Mouse (Mus musculus): ENCODE data around the gene Ccdc88c. TPM values are rescaled to one million over a fixed set of nuclear protein-coding genes. Genes with fewer than 3 reads are reported as not detected.

Gene Ccdc88c
- polyA plus RNA-seq, 1 experiment from 2014 or later = 16.5 TPM

DNA sequence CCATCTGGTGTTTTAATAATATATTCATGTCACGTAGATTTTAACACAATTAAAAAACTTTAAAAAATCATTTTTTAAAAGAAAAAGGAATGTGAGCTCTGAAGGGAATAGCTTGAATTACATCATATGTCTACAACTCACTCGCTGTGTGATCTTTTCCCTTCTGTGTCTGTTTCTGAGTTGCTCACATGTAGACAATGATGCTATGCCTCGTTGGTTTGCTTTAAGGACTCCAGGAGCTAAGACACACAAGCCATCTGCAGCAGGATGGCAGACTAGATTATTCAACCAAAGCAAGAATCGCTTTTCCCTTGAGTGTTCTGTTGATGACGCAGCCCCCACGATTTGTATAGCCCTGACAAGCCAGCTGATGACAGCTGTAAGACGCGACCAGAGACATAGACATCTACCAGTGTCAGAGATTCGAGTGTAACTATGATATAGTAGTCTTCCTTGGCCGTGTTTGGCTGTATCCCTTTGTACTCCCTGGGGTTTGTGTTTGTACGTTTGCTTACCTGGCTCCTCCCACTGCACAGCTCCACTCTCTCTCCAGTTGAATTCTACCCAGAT lies 163.3 kb downstream of the Ccdc88c start:
- H3K36me3 ChIP-seq = no peaks in the 10 kb centered on the region

DNA sequence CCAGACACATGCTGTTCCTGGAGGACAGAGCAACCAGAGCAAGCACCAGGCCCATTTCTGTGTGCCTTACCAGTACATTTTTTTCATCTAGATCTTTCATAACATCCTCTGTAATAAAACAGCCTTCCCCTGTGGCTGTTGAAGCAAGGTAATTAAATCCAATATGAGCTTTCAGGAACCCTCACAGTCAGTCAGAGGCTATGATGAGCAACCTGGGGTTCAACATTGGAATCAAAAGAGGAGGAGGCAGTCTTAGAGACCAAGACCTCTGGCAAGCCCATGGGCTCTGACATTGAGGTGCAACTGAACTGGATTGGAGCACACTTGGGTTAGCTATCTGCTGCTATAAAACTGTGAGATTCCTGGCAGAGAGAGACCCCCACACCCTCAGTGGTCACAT lies 163.8 kb downstream of the Ccdc88c start:
- no peaks in the 10 kb centered on the region for H3K27me3 ChIP-seq
- no peak overlapping the region for H3K4me3 ChIP-seq (replicated peaks)
- no peak overlapping the region for H3K27ac ChIP-seq
- peaks cover 6% of the 10 kb centered on the region; the same call in 1 of the 2 replicates for H3K9me3 ChIP-seq
- no peaks in the 10 kb centered on the region; the same call in 1 of the 2 replicates for H3K4me1 ChIP-seq (replicated peaks)
- H3K9ac ChIP-seq (replicated peaks) = no peak overlapping the region
- H3K36me3 ChIP-seq = no peaks in the 10 kb centered on the region
- ATAC-seq = no peak
- no peak overlapping the region for H3K4me2 ChIP-seq (replicated peaks)

More for the DNA sequence above, 163.3 kb downstream of the Ccdc88c start:
- H3K4me1 ChIP-seq (replicated peaks) = no peaks in the 10 kb centered on the region; the same call in 1 of the 2 replicates
- no peaks in the 10 kb centered on the region for H3K27me3 ChIP-seq
- H3K9me3 ChIP-seq = peaks cover 6% of the 10 kb centered on the region; the same call in 1 of the 2 replicates
- no peak for ATAC-seq
- H3K9ac ChIP-seq (replicated peaks) = no peak overlapping the region
- H3K4me3 ChIP-seq (replicated peaks) = no peak overlapping the region
- H3K27ac ChIP-seq = no peak overlapping the region
- 71% methylated on average over 11 of the region's 11 CpGs for WGBS
- no peak overlapping the region for H3K4me2 ChIP-seq (replicated peaks)

DNA sequence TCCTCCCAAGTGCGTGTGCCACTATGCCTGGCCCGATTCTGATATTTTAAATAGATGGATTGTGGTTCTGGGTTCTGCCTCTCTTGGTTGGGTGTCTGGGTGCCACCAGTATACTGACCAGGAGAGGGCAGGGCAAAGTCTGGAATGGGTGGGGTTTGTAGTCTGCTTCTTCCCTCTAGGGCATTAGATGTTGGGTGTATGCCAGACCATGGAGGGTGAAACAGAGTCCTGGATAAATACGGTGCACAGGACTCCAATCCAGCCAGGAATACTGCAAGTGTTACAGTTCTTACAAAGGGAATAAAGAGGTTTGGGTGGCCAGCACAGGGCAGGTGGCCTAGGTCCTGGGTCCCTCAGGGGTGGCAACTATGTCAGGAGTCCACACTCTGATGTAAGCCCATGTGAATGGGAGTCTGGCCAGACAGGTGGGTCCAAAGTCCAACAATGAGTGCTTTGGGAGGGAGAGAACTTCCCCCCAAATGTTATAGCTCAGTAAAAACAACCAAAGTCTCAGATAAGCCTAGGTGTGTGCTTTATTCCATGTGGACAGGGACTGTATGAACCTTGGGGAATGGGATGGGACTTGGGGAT lies 165.9 kb downstream of the Ccdc88c start:
- no peak for ATAC-seq
- Histone ChIP-seq H3K27ac (no peak overlapping the region), H3K4me2 (replicated peaks) (no peak overlapping the region), H3K4me1 (replicated peaks) (no peaks in the 10 kb centered on the region; the same call in 1 of the 2 replicates), H3K36me3 (no peaks in the 10 kb centered on the region), H3K9me3 (no peaks in the 10 kb centered on the region), H3K27me3 (no peaks in the 10 kb centered on the region), H3K4me3 (replicated peaks) (no peak overlapping the region), H3K9ac (replicated peaks) (no peak overlapping the region)
- WGBS = 97% methylated on average over 3 of the region's 3 CpGs

DNA sequence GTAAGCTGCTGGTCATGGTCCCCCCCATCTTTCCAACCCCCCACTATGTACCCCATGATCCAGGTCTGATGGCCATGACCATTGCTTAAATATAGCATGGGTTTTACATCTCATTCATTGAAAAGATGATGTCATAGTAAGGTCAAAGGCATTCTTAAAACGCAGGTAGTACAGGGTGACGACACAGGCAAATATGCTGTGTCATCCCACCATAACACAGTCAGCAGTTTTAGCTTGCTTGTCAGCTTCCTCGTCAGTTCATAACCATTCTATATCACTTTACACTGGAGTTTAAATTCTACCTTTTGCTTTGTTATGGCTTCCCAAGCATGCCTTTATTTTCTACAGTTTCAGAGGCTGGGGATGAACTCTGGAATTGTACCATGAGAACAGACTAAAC lies 166.6 kb downstream of the Ccdc88c start:
- H3K27ac ChIP-seq = no peak overlapping the region
- H3K4me3 ChIP-seq (replicated peaks) = no peak overlapping the region
- WGBS = 85% methylated on average over 3 of the region's 3 CpGs
- no peak for ATAC-seq
- no peak overlapping the region for H3K4me2 ChIP-seq (replicated peaks)
- no peaks in the 10 kb centered on the region for H3K4me1 ChIP-seq (replicated peaks)
- no peaks in the 10 kb centered on the region for H3K27me3 ChIP-seq
- no peaks in the 10 kb centered on the region for H3K36me3 ChIP-seq
- H3K9me3 ChIP-seq = no peaks in the 10 kb centered on the region
- H3K9ac ChIP-seq (replicated peaks) = no peak overlapping the region

MicroRNAs encoded within 50 kb of the gene (microRNA counts, 519-probe panel; counts per million panel counts)
- 110 counts per million, percentile 56 among the panel's probes with 10 or more counts for microRNA mmu-miR-1190

Small RNA genes lying within 50 kb of the gene (microRNA-seq; reads per million reads assigned to microRNA genes)
- gene Mir1190 = not detected

Other genes starting within 250 kb of the Ccdc88c start
- 1.6 and 2.1 TPM in 2 replicates for gene Dglucy, start 250.0 kb downstream of the Ccdc88c start, polyA plus RNA-seq (2015; fragmentation: Nextera tagmentation; extraction: Ambion mirVana)
- 1.5 and 1.6 TPM in 2 replicates for gene Gpr68, start 120.9 kb downstream of the Ccdc88c start, polyA plus RNA-seq (2015; fragmentation: Nextera tagmentation; extraction: Ambion mirVana)
- 31.3 and 37.6 TPM in 2 replicates for gene Ppp4r3a, start 54.6 kb upstream of the Ccdc88c start, polyA plus RNA-seq (2015; fragmentation: Nextera tagmentation; extraction: Ambion mirVana)

Data from midbrain, embryonic 13.5 days (tissue).